Mouse (Mus musculus): Measurements from ENCODE around the gene Cep350. TPM values are rescaled to one million over a fixed set of nuclear protein-coding genes. Genes with fewer than 3 reads are reported as not detected.

The Cep350 gene
- polyA plus RNA-seq, 1 experiment from 2014 or later: 9.4 TPM

DNA sequence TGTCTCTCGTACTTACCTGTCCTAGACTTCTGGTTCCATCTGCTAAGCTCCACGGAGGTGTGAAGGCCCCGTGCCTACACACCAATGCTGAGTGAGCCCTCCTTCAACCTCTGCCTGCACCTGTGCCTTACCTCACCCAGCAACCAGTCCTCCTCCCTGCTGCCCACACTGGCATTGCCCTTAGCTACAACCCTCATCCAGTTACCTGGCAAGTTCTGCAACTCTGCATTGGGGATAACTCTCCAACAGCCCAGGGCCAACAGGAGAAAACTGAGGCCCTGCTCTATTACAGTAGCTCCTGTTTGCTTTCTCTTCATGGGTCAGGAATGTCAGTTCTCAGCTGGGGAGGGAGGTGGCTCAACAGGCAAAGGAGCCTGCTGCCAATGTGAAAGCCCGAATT is 175.1 kb downstream of the Cep350 start:
- H3K9me3 ChIP-seq: no peaks in the 10 kb centered on the region
- peaks cover 22% of the 10 kb centered on the region for H3K36me3 ChIP-seq
- H3K9ac ChIP-seq: no peak overlapping the region
- no peak overlapping the region for H3K4me2 ChIP-seq
- H3K27ac ChIP-seq (replicated peaks): no peak overlapping the region
- WGBS: 94% methylated on average over 4 of the region's 4 CpGs
- ATAC-seq (ENCODE audit: low FRiP score, low read depth): no peak
- H3K4me1 ChIP-seq (replicated peaks): no peaks in the 10 kb centered on the region
- H3K27me3 ChIP-seq: no peaks in the 10 kb centered on the region
- no peak overlapping the region for H3K4me3 ChIP-seq

DNA sequence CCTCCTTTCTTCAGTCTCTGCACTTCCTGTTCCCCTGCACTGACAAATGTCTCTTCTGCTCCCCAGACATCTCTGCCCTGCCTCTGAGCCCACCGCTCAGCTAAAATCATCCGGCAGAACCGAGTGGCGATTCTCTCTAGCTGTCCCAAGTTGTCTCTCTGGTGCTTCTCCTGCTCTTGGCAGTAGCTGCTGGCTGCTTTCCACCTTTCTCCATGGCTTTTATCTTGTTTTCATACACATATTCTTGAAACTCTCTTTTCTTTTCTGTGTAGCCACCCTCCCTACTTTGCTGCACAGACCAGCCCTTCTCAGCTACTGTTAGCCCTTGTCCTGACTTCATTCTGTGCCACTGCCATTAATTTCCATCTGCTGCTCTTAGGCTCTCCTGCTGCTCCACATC is 175.6 kb downstream of the Cep350 start:
- Histone ChIP-seq H3K9me3 (no peaks in the 10 kb centered on the region), H3K4me1 (replicated peaks) (no peaks in the 10 kb centered on the region), H3K27ac (replicated peaks) (no peak overlapping the region), H3K27me3 (no peaks in the 10 kb centered on the region), H3K36me3 (peaks cover 16% of the 10 kb centered on the region), H3K4me3 (no peak overlapping the region), H3K9ac (no peak overlapping the region), H3K4me2 (no peak overlapping the region)
- WGBS: 70% methylated on average over 4 of the region's 4 CpGs
- ATAC-seq (ENCODE audit: low FRiP score, low read depth): no peak

DNA sequence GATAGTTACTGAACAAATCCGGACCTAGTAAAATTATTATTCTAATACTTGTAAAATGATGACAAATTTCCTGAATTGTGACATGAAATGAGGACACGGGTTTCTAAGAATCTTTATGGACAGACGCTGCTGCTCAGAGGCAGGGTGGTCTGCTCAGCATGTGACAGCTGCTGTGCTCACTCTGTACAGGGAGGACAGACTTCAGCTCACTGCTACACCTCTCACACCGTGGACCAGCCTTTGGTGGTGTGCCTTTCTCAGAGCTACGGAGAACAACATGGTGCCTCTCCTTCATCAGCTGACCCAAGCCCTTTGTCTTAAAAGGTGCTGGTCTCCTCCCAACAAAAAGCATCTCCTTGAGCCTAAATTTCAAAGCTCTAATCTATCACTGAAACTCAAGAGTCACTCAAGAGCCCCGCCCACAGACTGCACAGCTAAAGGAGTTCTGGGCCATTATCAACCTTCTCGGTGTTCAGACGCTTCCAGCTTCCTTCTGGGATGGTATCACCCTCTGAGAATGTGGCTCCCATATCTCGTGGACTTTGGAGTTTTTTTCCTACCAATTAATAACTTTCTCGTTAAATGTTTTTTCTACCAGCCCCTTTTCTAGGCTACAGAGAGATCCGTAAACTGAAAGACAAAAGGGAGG is 176.2 kb downstream of the Cep350 start:
- no peaks in the 10 kb centered on the region for H3K9me3 ChIP-seq
- no peak overlapping the region for H3K9ac ChIP-seq
- 81% methylated on average over 11 of the region's 11 CpGs for WGBS
- peaks cover 15% of the 10 kb centered on the region for H3K36me3 ChIP-seq
- H3K4me2 ChIP-seq: no peak overlapping the region
- ATAC-seq (ENCODE audit: low FRiP score, low read depth): no peak
- no peak overlapping the region for H3K27ac ChIP-seq (replicated peaks)
- no peaks in the 10 kb centered on the region for H3K4me1 ChIP-seq (replicated peaks)
- H3K27me3 ChIP-seq: no peaks in the 10 kb centered on the region
- H3K4me3 ChIP-seq: no peak overlapping the region

DNA sequence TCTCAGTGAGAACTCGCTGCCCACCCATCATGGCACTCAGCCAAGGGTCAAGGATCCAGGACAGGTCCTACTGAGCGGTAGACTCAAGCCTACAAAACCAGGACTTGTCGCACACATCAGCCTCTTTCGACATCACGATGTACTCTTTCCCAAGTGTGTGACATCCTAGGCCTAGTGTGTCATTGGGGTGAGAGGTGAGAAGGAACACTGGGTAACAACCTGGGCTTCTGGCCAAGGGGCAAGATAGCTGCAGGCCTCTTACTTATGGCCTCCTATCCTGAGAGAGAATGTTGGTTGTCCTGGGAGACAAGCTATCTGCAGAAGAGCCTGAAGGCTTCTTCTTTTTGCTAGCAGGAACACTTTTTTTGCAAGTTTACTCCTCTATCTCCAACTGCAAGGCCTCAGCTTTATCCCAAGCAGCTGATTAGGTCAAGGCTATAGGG is 177.2 kb downstream of the Cep350 start:
- Histone ChIP-seq H3K4me1 (replicated peaks) (peaks cover 3% of the 10 kb centered on the region), H3K4me2 (no peak overlapping the region), H3K27ac (replicated peaks) (no peak overlapping the region), H3K27me3 (no peaks in the 10 kb centered on the region), H3K4me3 (no peak overlapping the region), H3K9me3 (no peaks in the 10 kb centered on the region), H3K36me3 (peaks cover 15% of the 10 kb centered on the region), H3K9ac (no peak overlapping the region)
- no peak for ATAC-seq (ENCODE audit: low FRiP score, low read depth)
- 93% methylated on average over 5 of the region's 5 CpGs for WGBS

Other genes starting within 250 kb of the Cep350 start
- gene Lhx4, start 221.6 kb downstream of the Cep350 start, polyA plus RNA-seq (2015; fragmentation: Nextera tagmentation; extraction: Ambion mirVana): 2.3 and 3.5 TPM in 2 replicates
- gene Qsox1, start 160.4 kb downstream of the Cep350 start, polyA plus RNA-seq (2015; fragmentation: Nextera tagmentation; extraction: Ambion mirVana): 20.1 and 21.5 TPM in 2 replicates
- 63.3 and 65.6 TPM in 2 replicates for gene Tor1aip2, start 62.1 kb upstream of the Cep350 start, polyA plus RNA-seq (2015; fragmentation: Nextera tagmentation; extraction: Ambion mirVana)
- 21.0 and 23.8 TPM in 2 replicates for gene Tor1aip1, start 63.2 kb upstream of the Cep350 start, polyA plus RNA-seq (2015; fragmentation: Nextera tagmentation; extraction: Ambion mirVana)
- 3.7 and 4.6 TPM in 2 replicates for gene Fam163a, start 231.8 kb upstream of the Cep350 start, polyA plus RNA-seq (2015; fragmentation: Nextera tagmentation; extraction: Ambion mirVana)

Data from hindbrain, embryonic 15.5 days (tissue).